Mouse (Mus musculus) spleen, postnatal 36 days (tissue): ENCODE measurements around the gene Vmn1r139.
"Not testable (repeated sequence)": the region's sequence is repeated elsewhere in the genome, so short reads cannot be mapped to it uniquely, and the experiment has no call there.

Source experiments
- DNase-seq, 2 experiments: peaks; one replicate each; pipeline ENCODE4 v3.0.0; 2022; ENCODE audit warnings: low spot score in 2 of 2, mixed read lengths in 1 of 2

Gene Vmn1r139

GRCm38 (mm10) chr7:22068757-22069156 lies at the start of gene Vmn1r139:
Gene Vmn1r139, plus strand, starts transcription at chr7:22069057.
- DNase-seq: not testable (repeated sequence)

- not testable (repeated sequence) for DNase-seq
Observed at GRCm38 (mm10) chr7:22028797-22029196, 40.1 kb upstream of the Vmn1r139 start, which contains the start of gene Vmn1r138. Gene Vmn1r138, minus strand, starts transcription at chr7:22028897.

GRCm38 (mm10) chr7:22056205-22056604 lies 12.7 kb upstream of the Vmn1r139 start, which contains the start of gene Gm6176:
Gene Gm6176, minus strand, starts transcription at chr7:22056305.
- DNase-seq: not testable (repeated sequence)

- DNase-seq: not testable (repeated sequence)
Observed at GRCm38 (mm10) chr7:22118145-22118544, 49.3 kb downstream of the Vmn1r139 start, which contains the start of gene Gm16451. Gene Gm16451, minus strand, starts transcription at chr7:22118245.

GRCm38 (mm10) chr7:22134641-22135040 lies 65.8 kb downstream of the Vmn1r139 start, which contains the start of gene Gm10666:
Gene Gm10666, minus strand, starts transcription at chr7:22134741.
- not testable (repeated sequence) for DNase-seq
